Mouse (Mus musculus) liver, embryonic 13.5 days (tissue): Measurements from ENCODE around the gene Ywhaq. TPM values are rescaled to one million over a fixed set of nuclear protein-coding genes. Genes with fewer than 3 reads are reported as not detected.

Source experiments
- ATAC-seq: fragments of 200-750 bp; cut with Nextera tagmentation; 2 replicates; pipeline ENCODE4 v1.8.0; 2017; ENCODE audit warnings: low read depth, mild to moderate bottlenecking, moderate number of reproducible peaks, moderate library complexity
- DNase-seq: peaks from one replicate; pipeline ENCODE4 v3.0.0; 2022
- H3K27ac ChIP-seq: fragments of 300-500 bp; sonication (generic); 2 replicates; pipeline ENCODE4 v1.5.1; 2015; ENCODE audit warnings: moderate library complexity, mild to moderate bottlenecking, inconsistent platforms
- H3K27me3 ChIP-seq: fragments of 300-500 bp; sonication (generic); 2 replicates; pipeline ENCODE4 v1.6.1; 2015; ENCODE audit warnings: mild to moderate bottlenecking, inconsistent platforms
- H3K36me3 ChIP-seq: fragments of 300-500 bp; sonication (generic); 2 replicates; pipeline ENCODE4 v1.6.1; 2015; ENCODE audit warnings: mild to moderate bottlenecking, inconsistent platforms
- H3K4me1 ChIP-seq: fragments of 300-500 bp; sonication (generic); replicated peaks from 2 replicates; pipeline ENCODE4 v1.6.1; 2015; ENCODE audit warnings: inconsistent platforms
- H3K4me2 ChIP-seq: fragments of 300-500 bp; sonication (generic); 2 replicates; pipeline ENCODE4 v1.6.1; 2015; ENCODE audit warnings: inconsistent platforms, mild to moderate bottlenecking, moderate library complexity
- H3K4me3 ChIP-seq: fragments of 300-500 bp; sonication (generic); replicated peaks from 2 replicates; pipeline ENCODE4 v1.5.1; 2015; ENCODE audit warnings: mild to moderate bottlenecking, inconsistent platforms
- H3K9ac ChIP-seq: fragments of 300-500 bp; sonication (generic); 2 replicates; pipeline ENCODE4 v1.6.1; 2015; ENCODE audit warnings: mild to moderate bottlenecking, inconsistent platforms
- H3K9me3 ChIP-seq: fragments of 300-500 bp; sonication (generic); replicated peaks from 2 replicates; pipeline ENCODE4 v1.6.1; 2016; ENCODE audit warnings: inconsistent platforms
- WGBS: fragments of 180-500 bp; shearing (Covaris S2); methylation state at CpG from one replicate; pipeline ENCODE4 v1.1.7; 2015; ENCODE audit not compliant: insufficient replicate concordance; 5-methylcytosine and 5-hydroxymethylcytosine counted together
- polyA plus RNA-seq: library from polyadenylated mRNA; unstranded; fragments of >200 nt; fragmentation: Nextera tagmentation; extraction: Ambion mirVana; gene quantifications from 2 replicates; pipeline ENCODE4 v1.2.1, GENCODE M21; 2015

The Ywhaq gene
- polyA plus RNA-seq, result 262 and 303 TPM in 2 replicates

DNA sequence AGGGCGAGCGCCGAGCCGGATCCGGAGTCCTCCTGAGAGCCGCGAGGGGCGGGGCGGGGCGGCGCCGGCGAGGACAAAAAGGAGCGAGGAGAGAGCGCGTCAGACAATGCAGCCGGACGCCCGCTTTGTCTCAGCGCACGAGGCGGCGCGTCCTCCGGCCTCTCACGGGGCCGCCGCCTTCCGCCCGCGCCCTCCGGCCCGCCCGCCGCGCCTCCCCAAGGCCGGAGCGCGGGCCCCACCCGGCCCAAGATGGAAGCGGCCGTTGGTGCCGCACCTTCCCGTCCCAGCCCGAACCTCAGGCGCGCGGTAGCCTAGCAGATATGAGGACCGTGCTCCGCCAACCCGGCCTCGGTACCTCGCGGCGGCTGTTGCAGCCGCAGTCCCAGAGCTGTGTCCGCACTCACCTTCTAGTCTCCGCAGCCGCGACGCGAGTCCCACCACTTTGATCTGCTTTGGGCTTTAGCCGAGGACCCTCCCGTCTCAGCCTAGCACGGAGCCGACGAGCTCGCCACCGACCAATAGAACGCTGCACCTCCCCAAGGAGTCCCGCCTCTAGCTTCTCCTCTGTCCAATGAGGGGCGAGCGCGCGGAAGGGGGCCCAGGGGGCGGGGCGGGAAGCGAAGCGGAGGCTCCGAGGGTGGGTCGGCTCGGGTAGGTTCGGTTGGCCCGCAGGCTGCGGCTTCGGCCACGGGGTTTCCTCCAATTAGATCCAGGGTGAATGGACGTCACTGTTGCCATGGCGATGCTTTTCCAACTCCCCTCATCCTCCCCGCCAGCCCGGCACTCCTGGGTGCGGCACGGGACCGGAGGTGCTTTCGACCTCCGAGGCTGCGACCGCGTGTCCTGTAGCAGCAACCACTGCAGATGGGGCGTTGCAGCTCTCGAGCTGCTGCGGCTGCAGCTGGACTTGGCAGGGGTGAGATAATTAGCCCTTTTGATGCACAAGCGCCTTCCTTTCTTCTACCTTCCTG lies at the start of gene Ywhaq:
TSS of gene Ywhaq (minus strand) at position 538 of the 971 bp plus-strand sequence.
- Histone ChIP-seq H3K4me3 (peak within 1 kb of the TSS; percentile 83), H3K27me3 (no peaks in the 10 kb centered on the region), H3K4me2 (peak within 1 kb of the TSS; percentile 86), H3K4me1 (peaks cover 60% of the 10 kb centered on the region), H3K27ac (peak within 1 kb of the TSS; percentile 96), H3K36me3 (peaks cover 32% of the 10 kb centered on the region), H3K9ac (peak within 1 kb of the TSS; percentile 87), H3K9me3 (no peaks in the 10 kb centered on the region)
- ATAC-seq (peak; percentile 98), DNase-seq (peak; percentile 92)
- 1% methylated on average over 87 of the region's 103 CpGs for WGBS

DNA sequence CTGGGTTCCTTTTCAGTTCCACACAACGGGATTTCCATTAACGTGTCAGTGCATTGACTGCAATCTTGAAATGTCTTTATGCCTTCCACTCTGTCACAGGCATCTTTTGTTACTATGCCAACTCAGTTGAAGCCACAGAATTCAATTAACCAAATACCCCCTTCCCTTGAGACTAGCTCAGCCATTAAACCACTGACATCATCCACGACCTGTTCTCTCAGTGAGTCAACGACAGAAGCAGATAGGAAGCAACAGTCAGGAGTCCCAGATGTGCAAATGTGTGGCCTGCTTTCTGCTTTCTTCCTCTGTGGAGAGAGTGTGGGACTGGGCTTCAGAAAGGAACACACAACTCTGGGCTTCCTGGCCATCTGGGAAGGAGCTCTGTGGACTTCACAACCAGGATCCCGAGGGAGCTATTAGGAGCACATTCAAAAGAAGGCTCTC lies 46.0 kb upstream of the Ywhaq start:
- Histone ChIP-seq H3K27me3 (no peaks in the 10 kb centered on the region), H3K4me1 (no peaks in the 10 kb centered on the region), H3K27ac (no peak overlapping the region), H3K36me3 (no peaks in the 10 kb centered on the region), H3K9me3 (no peaks in the 10 kb centered on the region), H3K4me2 (no peak overlapping the region), H3K4me3 (no peak overlapping the region), H3K9ac (no peak overlapping the region)
- no peak for ATAC-seq
- WGBS, result 56% methylated on average over 5 of the region's 5 CpGs
- DNase-seq, result no peak

DNA sequence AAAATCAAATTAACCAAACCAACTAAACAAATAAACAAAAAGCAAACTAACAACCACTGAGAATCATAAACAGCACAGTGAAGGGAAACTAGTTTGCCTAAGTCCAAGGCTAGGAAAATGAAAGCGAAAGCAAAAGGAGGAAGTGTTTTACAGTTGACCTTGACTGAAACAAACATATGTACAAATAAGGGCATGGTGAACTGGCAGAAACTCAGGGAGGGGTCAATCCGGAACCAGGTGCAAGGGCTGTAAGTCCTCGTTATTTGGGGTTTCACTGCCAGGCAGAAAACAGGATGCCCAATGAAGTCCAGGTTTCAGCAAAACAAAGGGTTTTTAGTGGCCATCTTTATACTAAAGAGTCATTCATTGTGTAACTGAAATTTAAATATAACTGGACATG lies 45.2 kb upstream of the Ywhaq start:
- Histone ChIP-seq H3K4me1 (no peaks in the 10 kb centered on the region), H3K9me3 (no peaks in the 10 kb centered on the region), H3K4me3 (no peak overlapping the region), H3K36me3 (no peaks in the 10 kb centered on the region), H3K27me3 (no peaks in the 10 kb centered on the region), H3K9ac (no peak overlapping the region), H3K27ac (no peak overlapping the region), H3K4me2 (no peak overlapping the region)
- DNase-seq (no peak), ATAC-seq (no peak)
- 47% methylated on average over 3 of the region's 3 CpGs for WGBS

DNA sequence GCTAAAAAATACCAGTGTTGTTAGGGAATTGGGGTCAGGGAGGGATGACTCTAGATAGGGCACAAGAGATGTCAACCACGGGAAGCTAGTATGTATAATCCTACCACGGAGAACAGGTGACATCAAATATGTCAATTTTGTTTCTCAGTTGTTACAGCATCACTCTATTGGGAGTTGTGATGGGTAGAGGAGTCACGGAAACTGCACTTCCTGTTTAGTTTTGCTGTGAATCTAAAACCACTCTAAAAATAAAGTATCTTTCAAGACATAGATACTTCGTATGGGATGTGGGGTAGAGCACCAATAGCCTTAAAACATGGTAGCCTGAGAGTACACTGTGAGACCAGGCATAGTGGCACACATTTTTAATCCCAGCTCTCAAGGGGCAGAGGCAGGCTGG lies 42.2 kb upstream of the Ywhaq start:
- H3K4me2 ChIP-seq, result no peak overlapping the region
- H3K27ac ChIP-seq, result no peak overlapping the region
- no peaks in the 10 kb centered on the region for H3K27me3 ChIP-seq
- no peaks in the 10 kb centered on the region for H3K9me3 ChIP-seq
- ATAC-seq, result no peak
- no peaks in the 10 kb centered on the region for H3K36me3 ChIP-seq
- 64% methylated on average over 4 of the region's 4 CpGs for WGBS
- no peak for DNase-seq
- no peak overlapping the region for H3K4me3 ChIP-seq
- H3K9ac ChIP-seq, result no peak overlapping the region
- no peaks in the 10 kb centered on the region for H3K4me1 ChIP-seq

DNA sequence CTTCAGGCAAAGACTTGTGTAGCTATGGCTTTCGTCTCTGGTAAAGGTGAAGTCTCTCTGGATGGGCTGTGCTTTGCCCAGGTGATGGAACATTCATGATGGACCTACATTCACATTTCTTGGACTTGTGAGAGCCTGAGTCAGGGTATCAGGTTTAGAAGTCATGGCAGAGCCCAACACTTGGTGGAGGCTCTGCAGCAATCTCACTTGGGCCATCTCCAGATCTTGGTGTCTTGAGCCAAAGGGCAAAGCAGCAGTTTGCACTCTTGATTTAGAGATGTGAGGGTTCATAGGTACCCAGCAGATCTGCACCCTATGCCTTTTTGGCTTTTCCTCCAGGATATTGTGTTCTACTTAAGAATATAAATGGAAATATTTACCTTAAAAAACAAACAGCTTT lies 38.6 kb upstream of the Ywhaq start:
- no peak overlapping the region for H3K9ac ChIP-seq
- H3K27me3 ChIP-seq, result no peaks in the 10 kb centered on the region
- H3K4me3 ChIP-seq, result no peak overlapping the region
- H3K4me1 ChIP-seq, result no peaks in the 10 kb centered on the region
- ATAC-seq, result no peak
- 63% methylated on average over 1 of the region's 1 CpGs for WGBS
- no peaks in the 10 kb centered on the region for H3K9me3 ChIP-seq
- H3K36me3 ChIP-seq, result no peaks in the 10 kb centered on the region
- DNase-seq, result no peak
- H3K4me2 ChIP-seq, result no peak overlapping the region
- no peak overlapping the region for H3K27ac ChIP-seq

DNA sequence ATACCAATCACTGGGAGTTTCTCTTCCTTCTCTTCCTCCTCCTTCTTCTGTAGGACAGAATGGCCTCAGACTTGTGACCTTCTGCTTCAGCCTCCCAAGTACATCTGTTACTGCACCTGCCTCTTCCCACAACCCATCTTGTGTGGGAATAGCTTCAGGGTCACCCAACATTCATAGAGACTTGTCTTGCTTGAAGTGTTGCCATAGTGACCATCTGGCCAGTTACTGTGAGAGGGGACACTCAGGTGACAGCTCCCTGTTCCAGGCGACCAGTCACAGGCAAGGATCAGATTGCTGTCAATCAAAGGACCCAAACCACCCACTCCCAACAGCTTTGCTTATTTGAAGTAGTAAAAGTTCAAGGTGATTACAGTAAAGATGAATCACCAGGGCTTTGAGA lies 34.3 kb upstream of the Ywhaq start:
- Histone ChIP-seq H3K9ac (no peak overlapping the region), H3K27me3 (no peaks in the 10 kb centered on the region), H3K27ac (no peak overlapping the region), H3K4me3 (no peak overlapping the region), H3K4me1 (no peaks in the 10 kb centered on the region), H3K36me3 (no peaks in the 10 kb centered on the region), H3K9me3 (no peaks in the 10 kb centered on the region), H3K4me2 (no peak overlapping the region)
- WGBS, result 17% methylated on average over 1 of the region's 1 CpGs
- ATAC-seq (no peak), DNase-seq (no peak)

DNA sequence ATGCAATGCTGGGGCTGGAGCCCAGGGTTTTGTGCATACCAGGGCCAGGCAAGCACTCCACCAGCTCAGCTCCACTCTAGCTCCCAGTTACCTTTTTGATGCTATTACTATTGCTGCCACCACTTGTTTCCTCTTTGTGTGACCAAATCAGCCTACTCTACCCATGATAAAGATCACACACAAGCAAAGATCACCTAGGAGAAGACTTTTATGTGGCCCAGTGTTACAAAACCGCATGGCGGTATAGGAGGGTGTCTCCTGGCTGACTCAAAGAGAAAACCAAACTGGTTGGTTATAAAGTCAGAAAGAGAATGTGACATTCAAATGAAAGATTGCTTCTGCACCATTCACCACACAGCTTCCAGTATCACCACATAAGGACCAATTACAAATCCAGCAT lies 33.9 kb upstream of the Ywhaq start:
- Histone ChIP-seq H3K36me3 (no peaks in the 10 kb centered on the region), H3K4me1 (no peaks in the 10 kb centered on the region), H3K9ac (no peak overlapping the region), H3K27me3 (no peaks in the 10 kb centered on the region), H3K4me3 (no peak overlapping the region), H3K4me2 (no peak overlapping the region), H3K9me3 (no peaks in the 10 kb centered on the region), H3K27ac (no peak overlapping the region)
- ATAC-seq, result no peak
- DNase-seq, result no peak
- 68% methylated on average over 2 of the region's 2 CpGs for WGBS

DNA sequence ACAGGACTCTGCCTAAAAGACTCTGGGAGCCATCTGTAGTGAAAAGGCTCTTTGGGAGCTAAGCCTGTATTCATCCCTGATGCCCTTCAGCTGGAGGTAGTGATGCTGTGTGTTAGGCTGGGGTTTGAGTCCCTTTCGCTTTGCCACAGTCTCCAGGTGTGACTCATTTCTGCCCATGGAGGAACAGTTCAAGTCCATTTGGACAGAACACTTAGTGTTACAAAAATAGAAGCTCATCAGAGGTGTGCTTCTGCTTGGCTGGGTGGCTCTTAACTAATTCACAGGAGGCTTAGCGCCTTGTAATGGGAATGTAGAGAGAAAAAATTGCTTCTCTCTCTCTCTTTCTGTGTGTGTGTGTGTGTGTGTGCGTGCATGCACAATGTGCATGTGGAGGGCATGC lies 26.3 kb upstream of the Ywhaq start:
- Histone ChIP-seq H3K4me2 (no peak overlapping the region), H3K27me3 (no peaks in the 10 kb centered on the region), H3K36me3 (no peaks in the 10 kb centered on the region), H3K9ac (no peak overlapping the region), H3K4me1 (0 out of 2 replicates have a peak, but pooled peaks cover under 1% of the 10 kb centered on the region), H3K27ac (no peak overlapping the region), H3K9me3 (no peaks in the 10 kb centered on the region), H3K4me3 (no peak overlapping the region)
- DNase-seq, result no peak
- ATAC-seq, result no peak
- WGBS, result 71% methylated on average over 3 of the region's 3 CpGs

DNA sequence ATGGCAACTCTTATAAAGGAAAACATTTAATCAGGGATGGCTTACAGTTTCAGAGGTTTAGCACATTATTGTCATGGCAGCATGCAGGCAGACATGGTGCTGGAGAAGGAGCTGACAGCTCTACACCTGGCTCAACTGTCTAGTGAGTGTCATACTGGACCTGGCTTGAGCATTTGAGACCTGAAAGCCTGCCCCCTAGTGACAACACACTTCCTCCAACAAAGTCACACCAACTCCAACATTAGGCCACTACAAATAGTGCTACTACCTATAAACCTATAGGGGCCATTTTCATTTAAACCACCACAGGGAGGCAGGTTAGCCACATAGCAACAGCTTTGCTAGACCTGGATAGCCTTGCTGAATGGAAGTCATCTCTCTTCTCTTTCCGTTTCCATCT lies 24.4 kb upstream of the Ywhaq start:
- DNase-seq (no peak), ATAC-seq (no peak)
- no peak overlapping the region for H3K27ac ChIP-seq
- WGBS, result 78% methylated on average over 1 of the region's 1 CpGs
- H3K4me3 ChIP-seq, result no peak overlapping the region
- H3K27me3 ChIP-seq, result no peaks in the 10 kb centered on the region
- no peak overlapping the region for H3K4me2 ChIP-seq
- no peaks in the 10 kb centered on the region for H3K36me3 ChIP-seq
- no peak overlapping the region for H3K9ac ChIP-seq
- 0 out of 2 replicates have a peak, but pooled peaks cover 2% of the 10 kb centered on the region for H3K4me1 ChIP-seq
- H3K9me3 ChIP-seq, result no peaks in the 10 kb centered on the region

DNA sequence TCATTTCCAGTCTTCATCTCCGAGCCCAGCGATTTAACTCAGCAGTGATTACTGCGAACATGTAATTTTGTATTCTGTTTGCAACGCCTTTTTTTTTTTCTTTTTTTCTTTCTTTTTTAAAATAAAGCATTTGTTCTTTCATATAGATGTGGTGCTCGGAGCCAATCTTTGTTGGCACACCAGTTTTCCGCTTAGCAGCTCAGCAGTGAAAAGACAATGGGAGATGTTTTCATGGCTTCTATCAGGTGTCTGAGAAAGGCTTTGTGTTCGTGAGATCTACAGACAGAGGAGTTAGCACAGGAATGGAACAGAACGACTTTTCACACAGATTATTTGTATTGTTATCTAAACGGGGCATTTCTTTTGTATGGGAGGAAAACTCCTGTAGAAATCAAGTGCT lies 22.0 kb upstream of the Ywhaq start:
- 65% methylated on average over 9 of the region's 9 CpGs for WGBS
- ATAC-seq (no peak), DNase-seq (no peak)
- no peak overlapping the region for H3K9ac ChIP-seq
- no peaks in the 10 kb centered on the region for H3K36me3 ChIP-seq
- H3K4me3 ChIP-seq, result no peak overlapping the region
- no peaks in the 10 kb centered on the region for H3K9me3 ChIP-seq
- H3K4me1 ChIP-seq, result peaks cover 2% of the 10 kb centered on the region; the same call in 1 of the 2 replicates
- no peak overlapping the region for H3K27ac ChIP-seq
- no peaks in the 10 kb centered on the region for H3K27me3 ChIP-seq
- H3K4me2 ChIP-seq, result no peak overlapping the region

DNA sequence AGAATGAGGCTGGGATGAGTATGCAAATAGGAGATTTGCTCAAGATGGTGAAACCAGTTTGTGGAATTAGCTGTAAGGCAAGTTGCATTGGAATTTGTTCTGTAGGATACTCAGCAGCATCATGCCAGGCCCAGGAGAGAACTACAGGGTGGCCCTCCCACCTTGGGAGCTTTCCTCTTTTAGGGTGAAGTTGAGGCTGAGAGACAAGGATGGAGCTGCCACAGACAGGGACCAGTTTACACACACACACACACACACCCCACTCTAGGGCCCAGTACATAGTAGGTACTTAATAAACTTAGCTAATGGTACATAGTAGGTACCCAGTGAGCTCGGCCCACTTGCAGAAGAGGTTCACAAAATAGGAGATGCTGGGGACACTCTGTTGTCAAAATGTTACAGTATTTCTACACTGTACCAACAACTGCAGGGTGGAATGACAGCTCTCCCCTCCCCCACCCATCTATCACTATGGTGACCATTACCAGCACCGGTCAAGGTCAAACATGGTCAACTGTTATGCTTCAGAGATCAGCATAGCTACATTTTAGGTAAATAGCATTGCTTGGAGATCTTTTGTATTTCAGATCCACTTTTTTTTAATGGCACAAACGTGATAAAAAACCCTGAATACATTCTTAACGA lies 21.4 kb upstream of the Ywhaq start:
- H3K4me2 ChIP-seq, result no peak overlapping the region

More for the DNA sequence above, 21.4 kb upstream of the Ywhaq start:
- 57% methylated on average over 4 of the region's 4 CpGs for WGBS
- ATAC-seq, result peak; percentile 48; the same call in 1 of the 2 replicates
- Histone ChIP-seq H3K4me3 (no peak overlapping the region), H3K27me3 (no peaks in the 10 kb centered on the region), H3K9me3 (no peaks in the 10 kb centered on the region), H3K9ac (no peak overlapping the region), H3K27ac (no peak overlapping the region), H3K36me3 (no peaks in the 10 kb centered on the region), H3K4me1 (peaks cover 6% of the 10 kb centered on the region; the same call in 1 of the 2 replicates)
- no peak for DNase-seq
